9 mouse cellular contexts compared by ENCODE assay signal in the genomic region with DNA sequence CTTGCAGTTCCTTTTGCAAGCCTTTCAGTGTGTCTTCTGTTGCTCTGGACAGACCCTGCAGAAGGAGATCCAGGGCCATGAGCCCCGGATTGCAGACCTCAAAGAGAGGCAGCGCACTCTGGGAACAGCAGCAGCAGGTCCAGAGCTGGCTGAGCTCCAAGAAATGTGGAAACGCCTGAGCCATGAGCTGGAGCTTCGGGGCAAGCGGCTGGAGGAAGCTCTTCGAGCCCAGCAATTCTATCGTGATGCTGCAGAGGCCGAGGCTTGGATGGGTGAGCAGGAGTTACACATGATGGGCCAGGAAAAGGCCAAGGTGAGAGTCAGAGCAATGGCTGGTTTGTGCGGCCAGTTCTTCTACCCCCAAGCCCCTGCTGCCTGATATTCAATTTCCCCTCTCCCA. TPM values are rescaled to one million over a fixed set of nuclear protein-coding genes. Genes with fewer than 3 reads are reported as not detected.
A peak's percentile ranks its signal among the peaks of the same experiment; 100 is the strongest.
DNase-seq lines count a peak whose midpoint lies in the region; ATAC-seq and TF ChIP-seq lines count a peak whose summit lies in the region.
"Had no signal": no experiment of that assay in that cellular context is flagged by ENCODE, and none has a peak within 500 bp of the region (broad histone marks: within the 10 kb centered on the region; RNA-seq: fewer than 3 reads in every experiment).

No protein-coding gene starts in this region.

- no peak overlapping the region for H3K27ac ChIP-seq in heart, adult 2 months
- H3K27ac ChIP-seq in heart, embryonic 10.5 days, result no peak overlapping the region
- no peak overlapping the region for H3K27ac ChIP-seq in lung, embryonic 16.5 days (ENCODE audit: low read length)

- H3K36me3 ChIP-seq in heart, adult 2 months (ENCODE audit: control insufficient read depth, insufficient read depth, low read length), result no peaks in the 10 kb centered on the region
- H3K36me3 ChIP-seq in heart, embryonic 10.5 days, result peaks cover 2% of the 10 kb centered on the region; the same call in 1 of the 2 replicates
- no peaks in the 10 kb centered on the region for H3K36me3 ChIP-seq in lung, embryonic 16.5 days (ENCODE audit: control insufficient read depth, insufficient read depth, low read length)

- 0 out of 2 replicates have a peak, but pooled peaks have one; percentile 45 for ATAC-seq in lung, embryonic 16.5 days (ENCODE audit: low read depth)
- ATAC-seq in megakaryocyte-erythroid progenitor cell, adult 5-6 weeks (replicated peaks; ENCODE audit: low FRiP score, low TSS enrichment, poor library complexity, severe bottlenecking), result no peak
- ATAC-seq in activated CD4-positive, CD25-positive, alpha-beta regulatory T cell, adult 4 months, result no peak

- WGBS in heart, adult 2 months, result 30% methylated on average over 9 of the region's 9 CpGs
- WGBS in heart, embryonic 10.5 days, result 71% methylated on average over 9 of the region's 9 CpGs
- WGBS in lung, embryonic 16.5 days, result 46% methylated on average over 9 of the region's 9 CpGs

- peak; percentile 31 to 51 for DNase-seq in heart, adult 2 months
- DNase-seq in heart, embryonic 10.5 days (ENCODE audit: low spot score), result no peak
- DNase-seq in lung, adult 18-20 months, result no peak
- peak; percentile 43 for DNase-seq in adrenal gland, adult 8-10 months
- peak; percentile 30 to 40 for DNase-seq in heart, postnatal 36 days
- DNase-seq: thymus, adult 2 months had no signal

- peaks cover 2% of the 10 kb centered on the region; the same call in 1 of the 2 replicates for H3K4me1 ChIP-seq in heart, adult 2 months (ENCODE audit: control insufficient read depth, insufficient read depth, low read length)
- 0 out of 2 replicates have a peak, but pooled peaks cover 3% of the 10 kb centered on the region for H3K4me1 ChIP-seq in heart, embryonic 10.5 days
- H3K4me1 ChIP-seq in lung, embryonic 16.5 days (replicated peaks; ENCODE audit: control insufficient read depth, insufficient read depth, low read length), result no peaks in the 10 kb centered on the region

- no peak for TF ChIP-seq CTCF in heart, adult 2 months (IDR thresholded peaks at IDR 0.05)

- H3K4me2 ChIP-seq in lung, embryonic 16.5 days (ENCODE audit: low read depth, low read length), result no peak overlapping the region

- H3K9me3 ChIP-seq in heart, embryonic 10.5 days, result no peaks in the 10 kb centered on the region
- no peaks in the 10 kb centered on the region for H3K9me3 ChIP-seq in lung, embryonic 16.5 days (ENCODE audit: control insufficient read depth, low read length)

- TF ChIP-seq POLR2A in heart, adult 2 months (IDR thresholded peaks at IDR 0.05; ENCODE audit: insufficient read depth, low read depth, low read length), result no peak

- TF ChIP-seq EP300 in heart, adult 2 months (IDR thresholded peaks at IDR 0.05; ENCODE audit: insufficient read depth, low read depth, low read length), result no peak

- intact Hi-C loops in heart, adult 2 months (cut with DNase I), result no loop called here
- intact Hi-C loops in heart, postnatal 36 days (cut with DNase I), result no loop called here

- H3K79me2 ChIP-seq in heart, adult 2 months (replicated peaks; ENCODE audit: control insufficient read depth, insufficient read depth, low read length), result no peaks in the 10 kb centered on the region

- H3K27me3 ChIP-seq in heart, adult 2 months (ENCODE audit: control insufficient read depth, insufficient read depth, low read length), result no peaks in the 10 kb centered on the region
- H3K27me3 ChIP-seq in heart, embryonic 10.5 days (ENCODE audit: insufficient read depth, poor library complexity, severe bottlenecking), result no peaks in the 10 kb centered on the region; the same call in 1 of the 2 replicates
- H3K27me3 ChIP-seq in lung, embryonic 16.5 days (ENCODE audit: control insufficient read depth, insufficient read depth, low read depth, low read length), result no peaks in the 10 kb centered on the region

- no peak overlapping the region for H3K9ac ChIP-seq in heart, adult 2 months (ENCODE audit: low read depth, low read length)
- H3K9ac ChIP-seq in lung, embryonic 16.5 days (ENCODE audit: low read length), result 0 out of 2 replicates have a peak overlapping the region, but pooled peaks have one; percentile 18

- H3K4me3 ChIP-seq in heart, adult 2 months, result no peak overlapping the region
- H3K4me3 ChIP-seq in heart, embryonic 10.5 days, result no peak overlapping the region
- H3K4me3 ChIP-seq in lung, embryonic 16.5 days (ENCODE audit: low read length), result no peak overlapping the region

RNA-seq across cellular contexts. Expression of gene Rbm4b, which starts 11.2 kb away (rescaled TPM):
- 1 to 10 TPM; 6.3 to 6.5 TPM for total RNA-seq in heart, adult 2 months (2021)
- polyA plus RNA-seq in heart, adult 2 months (2012; rRNA removed), result 5.1 and 6.9 TPM in 2 replicates
- polyA plus RNA-seq in heart, embryonic 10.5 days (2016; fragmentation: Nextera tagmentation; extraction: Ambion mirVana), result 44.8 and 59.1 TPM in 2 replicates
- polyA plus RNA-seq in lung, embryonic 16.5 days (2015; fragmentation: Nextera tagmentation; extraction: Ambion mirVana), result 57.6 and 58.7 TPM in 2 replicates
- total RNA-seq in adrenal gland, adult 8-10 months (2022), result 10 to 100 TPM; 14.3 to 16.5 (median 16.1) TPM
- 1 to 10 TPM; 5.9 to 7.0 TPM for total RNA-seq in heart, postnatal 36 days (2021)
- 5.0 and 11.3 TPM in 2 replicates for total RNA-seq in megakaryocyte-erythroid progenitor cell, adult 5-6 weeks (2014; fragmentation: Nextera tagmentation)
- total RNA-seq in megakaryocyte-erythroid progenitor cell, adult 5-6 weeks (2017), result 9.9 and 19.2 TPM in 2 replicates
- 100 to 1,000 TPM in 1 of 2 experiments, 10 to 100 TPM in 1; 87.2 to 107 TPM for polyA plus RNA-seq in activated CD4-positive, CD25-positive, alpha-beta regulatory T cell, adult 4 months (2017; shearing (Covaris generic))

RNA-seq across cellular contexts. Expression of gene Sptbn2, which starts 34.1 kb away (rescaled TPM):
- under 1 TPM; 0.23 to 0.27 TPM for total RNA-seq in heart, adult 2 months (2021)
- 0.18 and 0.20 TPM in 2 replicates for polyA plus RNA-seq in heart, adult 2 months (2012; rRNA removed)
- 0.57 and 1.6 TPM in 2 replicates for polyA plus RNA-seq in heart, embryonic 10.5 days (2016; fragmentation: Nextera tagmentation; extraction: Ambion mirVana)
- 1.0 and 1.4 TPM in 2 replicates for polyA plus RNA-seq in lung, embryonic 16.5 days (2015; fragmentation: Nextera tagmentation; extraction: Ambion mirVana)
- 1 to 10 TPM in 3 of 4 experiments, under 1 TPM in 1; 0.99 to 3.5 (median 1.6) TPM for total RNA-seq in adrenal gland, adult 8-10 months (2022)
- under 1 TPM; 0.19 to 0.22 TPM for total RNA-seq in heart, postnatal 36 days (2021)
- not detected in 2 replicates for total RNA-seq in megakaryocyte-erythroid progenitor cell, adult 5-6 weeks (2014; fragmentation: Nextera tagmentation)
- total RNA-seq in megakaryocyte-erythroid progenitor cell, adult 5-6 weeks (2017), result not detected in 2 replicates
- polyA plus RNA-seq in activated CD4-positive, CD25-positive, alpha-beta regulatory T cell, adult 4 months (2017; shearing (Covaris generic)), result under 1 TPM; 0.11 to 0.17 TPM

RNA-seq across cellular contexts. Expression of gene Gm960, which starts 46.6 kb away (rescaled TPM):
- not detected for total RNA-seq in heart, adult 2 months (2021)
- polyA plus RNA-seq in heart, adult 2 months (2012; rRNA removed), result not detected in 2 replicates
- 2.1 and 2.2 TPM in 2 replicates for polyA plus RNA-seq in heart, embryonic 10.5 days (2016; fragmentation: Nextera tagmentation; extraction: Ambion mirVana)
- polyA plus RNA-seq in lung, embryonic 16.5 days (2015; fragmentation: Nextera tagmentation; extraction: Ambion mirVana), result 2.5 and 3.3 TPM in 2 replicates
- 1 to 10 TPM in 1 of 4 experiments, under 1 TPM in 2, not detected in 1; 0.67 to 1.0 (median 0.94) TPM for total RNA-seq in adrenal gland, adult 8-10 months (2022)
- total RNA-seq in heart, postnatal 36 days (2021), result not detected
- 1.3 and 3.5 TPM in 2 replicates for total RNA-seq in megakaryocyte-erythroid progenitor cell, adult 5-6 weeks (2014; fragmentation: Nextera tagmentation)
- 2.4 TPM in 1 of 2 replicates, not detected in the other for total RNA-seq in megakaryocyte-erythroid progenitor cell, adult 5-6 weeks (2017)
- not detected for polyA plus RNA-seq in activated CD4-positive, CD25-positive, alpha-beta regulatory T cell, adult 4 months (2017; shearing (Covaris generic))

RNA-seq across cellular contexts. Expression of gene Rbm4, which starts 48.6 kb away (rescaled TPM):
- 10 to 100 TPM; 39.4 to 46.3 TPM for total RNA-seq in heart, adult 2 months (2021)
- polyA plus RNA-seq in heart, adult 2 months (2012; rRNA removed), result 39.2 and 63.1 TPM in 2 replicates
- polyA plus RNA-seq in heart, embryonic 10.5 days (2016; fragmentation: Nextera tagmentation; extraction: Ambion mirVana), result 59.6 and 68.1 TPM in 2 replicates
- 52.2 and 55.1 TPM in 2 replicates for polyA plus RNA-seq in lung, embryonic 16.5 days (2015; fragmentation: Nextera tagmentation; extraction: Ambion mirVana)
- 10 to 100 TPM; 54.0 to 83.2 (median 62.0) TPM for total RNA-seq in adrenal gland, adult 8-10 months (2022)
- 10 to 100 TPM; 42.5 to 43.7 TPM for total RNA-seq in heart, postnatal 36 days (2021)
- total RNA-seq in megakaryocyte-erythroid progenitor cell, adult 5-6 weeks (2014; fragmentation: Nextera tagmentation), result 51.9 and 59.4 TPM in 2 replicates
- 68.6 and 75.3 TPM in 2 replicates for total RNA-seq in megakaryocyte-erythroid progenitor cell, adult 5-6 weeks (2017)
- 10 to 100 TPM; 25.8 to 50.9 TPM for polyA plus RNA-seq in activated CD4-positive, CD25-positive, alpha-beta regulatory T cell, adult 4 months (2017; shearing (Covaris generic))

Comparison
In these comparisons a context has a peak if more than half of its experiments do, and no peak if none do; other contexts are left out.
1. DNase-seq: peak in heart, adult 2 months (2 of 2), adrenal gland, adult 8-10 months (single experiment) and heart, postnatal 36 days (2 of 2); none in heart, embryonic 10.5 days (single experiment) and lung, adult 18-20 months (0 of 2).